Mouse (Mus musculus): ENCODE data around the gene Lyzl4. TPM values are rescaled to one million over a fixed set of nuclear protein-coding genes. Genes with fewer than 3 reads are reported as not detected.

The Lyzl4 gene
- 0.32 TPM in 1 of 2 replicates, not detected in the other for polyA plus RNA-seq (2012; rRNA removed)

DNA sequence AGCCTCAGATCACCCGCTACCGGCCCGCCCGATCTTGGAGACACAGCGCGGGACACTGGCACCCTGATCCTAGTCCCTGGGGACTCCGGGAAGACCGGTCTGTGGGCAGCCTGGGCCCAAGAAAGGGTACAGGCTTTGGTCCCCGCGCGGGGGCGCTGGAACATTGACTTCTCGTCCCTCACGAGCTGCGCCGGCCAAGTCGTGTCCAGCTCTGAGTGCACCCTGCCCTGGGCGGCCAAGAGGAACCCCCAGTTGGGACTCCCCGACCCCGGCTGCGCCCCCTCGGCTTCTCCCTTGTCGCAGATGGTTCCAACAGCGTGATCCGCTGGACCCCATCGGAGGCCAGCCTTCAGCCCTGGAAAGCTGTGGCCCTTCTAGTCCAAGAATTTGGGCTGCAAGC lies at the start of gene Lyzl4:
TSS of gene Lyzl4 (minus strand) at position 96 of the 400 bp plus-strand sequence.
- Histone ChIP-seq H3K4me3 (ENCODE audit: low read depth, low read length) (peak within 1 kb of the TSS; percentile 73), H3K27me3 (ENCODE audit: control insufficient read depth, insufficient read depth, low read length) (no peaks in the 10 kb centered on the region), H3K27ac (ENCODE audit: insufficient read depth, low read depth, low read length) (peak within 1 kb of the TSS; percentile 95), H3K36me3 (ENCODE audit: control insufficient read depth, insufficient read depth, low read length) (peaks cover 5% of the 10 kb centered on the region), H3K4me1 (ENCODE audit: control insufficient read depth, insufficient read depth, insufficient read length, low read length) (peaks cover 16% of the 10 kb centered on the region)
- WGBS: under 1% methylated on average over 26 of the region's 26 CpGs
- TF ChIP-seq POLR2A (IDR thresholded peaks at IDR 0.05; ENCODE audit: low read depth, low read length) (no peak), CTCF (IDR thresholded peaks at IDR 0.05; ENCODE audit: extremely low read depth, insufficient read length, insufficient replicate concordance, low read depth, low read length) (peak; percentile 61)

DNA sequence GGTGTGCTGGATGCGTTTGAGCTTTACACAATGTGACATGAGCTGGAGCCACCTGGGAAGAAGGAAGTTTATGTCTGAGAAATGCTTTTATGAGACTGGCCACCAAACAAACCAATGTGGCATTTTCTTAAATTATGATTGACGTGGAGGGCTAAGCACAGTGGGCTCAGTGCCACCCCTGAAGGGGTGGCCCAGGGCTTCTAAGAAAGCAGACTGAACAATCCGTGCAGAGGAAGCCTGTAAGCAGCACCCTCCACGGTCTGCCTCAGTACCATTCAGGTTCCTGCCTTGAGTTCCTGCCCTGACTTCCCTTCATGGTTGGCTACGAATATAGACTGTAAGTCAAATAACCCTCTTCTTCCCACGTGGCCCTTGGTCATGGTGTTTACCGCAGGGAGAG lies 48.8 kb upstream of the Lyzl4 start:
- Histone ChIP-seq H3K27ac (ENCODE audit: insufficient read depth, low read depth, low read length) (no peak overlapping the region), H3K4me1 (ENCODE audit: control insufficient read depth, insufficient read depth, insufficient read length, low read length) (no peaks in the 10 kb centered on the region), H3K4me3 (ENCODE audit: low read depth, low read length) (no peak overlapping the region), H3K27me3 (ENCODE audit: control insufficient read depth, insufficient read depth, low read length) (no peaks in the 10 kb centered on the region), H3K36me3 (ENCODE audit: control insufficient read depth, insufficient read depth, low read length) (peaks cover 25% of the 10 kb centered on the region)
- WGBS: 90% methylated on average over 7 of the region's 7 CpGs
- TF ChIP-seq CTCF (IDR thresholded peaks at IDR 0.05; ENCODE audit: extremely low read depth, insufficient read length, insufficient replicate concordance, low read depth, low read length) (no peak), POLR2A (IDR thresholded peaks at IDR 0.05; ENCODE audit: low read depth, low read length) (no peak)

DNA sequence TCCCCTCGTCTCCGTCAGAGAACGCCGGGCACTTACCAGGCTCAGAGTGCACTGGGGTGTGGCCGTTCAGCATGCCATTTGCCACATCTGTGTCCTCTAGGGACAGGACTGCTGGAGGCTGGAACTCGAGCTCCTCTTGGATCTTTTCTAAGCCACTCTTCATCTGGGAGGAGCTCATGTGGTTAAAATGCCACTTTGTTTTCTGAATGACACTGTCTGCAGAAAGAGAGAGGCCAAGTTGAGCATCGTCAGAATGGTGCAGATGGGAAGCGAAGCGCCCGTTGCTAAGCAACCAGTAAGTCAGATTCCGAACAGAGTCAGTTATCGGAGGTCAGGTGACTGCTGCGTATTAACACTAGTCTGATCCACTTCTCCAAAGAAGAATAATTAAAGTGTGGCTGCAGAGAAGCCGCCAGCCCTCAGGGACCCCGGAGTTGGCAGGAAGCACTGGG lies 48.3 kb upstream of the Lyzl4 start:
- WGBS: 85% methylated on average over 15 of the region's 15 CpGs
- no peak overlapping the region for H3K27ac ChIP-seq (ENCODE audit: insufficient read depth, low read depth, low read length)
- H3K4me1 ChIP-seq (ENCODE audit: control insufficient read depth, insufficient read depth, insufficient read length, low read length): no peaks in the 10 kb centered on the region
- H3K36me3 ChIP-seq (ENCODE audit: control insufficient read depth, insufficient read depth, low read length): peaks cover 29% of the 10 kb centered on the region
- H3K4me3 ChIP-seq (ENCODE audit: low read depth, low read length): no peak overlapping the region
- TF ChIP-seq CTCF (IDR thresholded peaks at IDR 0.05; ENCODE audit: extremely low read depth, insufficient read length, insufficient replicate concordance, low read depth, low read length) (no peak), POLR2A (IDR thresholded peaks at IDR 0.05; ENCODE audit: low read depth, low read length) (no peak)
- H3K27me3 ChIP-seq (ENCODE audit: control insufficient read depth, insufficient read depth, low read length): no peaks in the 10 kb centered on the region

DNA sequence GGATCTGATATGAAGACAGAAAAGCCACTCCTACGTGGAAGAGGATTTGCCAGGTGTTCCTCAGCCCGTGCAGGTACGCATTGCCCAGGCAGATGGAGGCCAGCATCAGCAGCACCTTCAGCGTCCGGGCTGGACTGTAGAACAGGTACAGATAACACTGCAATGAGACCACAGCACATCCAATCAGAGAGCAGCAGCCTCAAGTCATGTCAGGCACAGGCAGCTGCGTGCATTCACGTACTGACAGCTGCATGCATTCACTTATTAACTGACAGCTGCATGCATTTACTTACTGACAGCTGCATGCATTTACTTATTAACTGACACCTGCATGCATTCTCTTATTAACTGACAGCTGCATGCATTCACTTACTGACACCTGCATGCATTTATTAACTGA lies 42.8 kb upstream of the Lyzl4 start:
- WGBS: 49% methylated on average over 7 of the region's 7 CpGs

DNA sequence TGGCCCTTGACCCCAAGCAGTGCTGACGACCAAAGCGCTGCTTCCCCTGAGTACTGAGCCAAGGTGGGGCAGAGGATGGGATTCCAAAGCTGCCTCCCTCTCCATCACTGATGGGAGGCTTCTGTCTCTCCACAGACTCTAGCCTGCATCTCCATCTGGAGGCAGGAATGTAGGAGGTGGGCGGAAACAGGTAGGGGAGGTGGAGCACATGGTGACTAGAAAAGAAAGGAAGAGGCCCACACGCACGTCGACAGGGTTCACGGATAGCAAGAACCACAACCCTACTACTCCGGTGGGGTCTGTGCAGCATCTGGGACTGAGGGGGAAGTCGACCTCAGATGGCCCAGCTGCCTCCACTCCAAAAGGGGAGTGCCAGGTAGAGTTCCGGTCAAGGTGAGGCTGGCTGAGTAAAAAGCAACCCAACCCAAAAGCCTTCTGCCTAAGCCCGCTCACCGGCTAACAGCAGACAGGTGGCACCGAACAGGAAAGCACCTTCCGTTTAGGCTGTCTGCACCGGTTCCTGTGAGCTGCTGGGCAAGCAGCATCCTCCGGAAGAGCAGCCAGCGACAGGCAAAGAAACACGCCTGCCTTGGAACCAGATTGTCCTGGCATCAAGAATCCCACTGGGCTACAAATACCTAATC lies 40.3 kb upstream of the Lyzl4 start:
- H3K27me3 ChIP-seq (ENCODE audit: control insufficient read depth, insufficient read depth, low read length): no peaks in the 10 kb centered on the region
- H3K4me3 ChIP-seq (ENCODE audit: low read depth, low read length): no peak overlapping the region
- H3K36me3 ChIP-seq (ENCODE audit: control insufficient read depth, insufficient read depth, low read length): peaks cover 20% of the 10 kb centered on the region
- TF ChIP-seq POLR2A (IDR thresholded peaks at IDR 0.05; ENCODE audit: low read depth, low read length): no peak
- no peak for TF ChIP-seq CTCF (IDR thresholded peaks at IDR 0.05; ENCODE audit: extremely low read depth, insufficient read length, insufficient replicate concordance, low read depth, low read length)
- WGBS: 76% methylated on average over 18 of the region's 18 CpGs
- H3K27ac ChIP-seq (ENCODE audit: insufficient read depth, low read depth, low read length): no peak overlapping the region
- peaks cover 11% of the 10 kb centered on the region; the same call in 1 of the 2 replicates for H3K4me1 ChIP-seq (ENCODE audit: control insufficient read depth, insufficient read depth, insufficient read length, low read length)

More for the DNA sequence above, 42.8 kb upstream of the Lyzl4 start:
- peaks cover 4% of the 10 kb centered on the region; the same call in 1 of the 2 replicates for H3K4me1 ChIP-seq (ENCODE audit: control insufficient read depth, insufficient read depth, insufficient read length, low read length)
- H3K27ac ChIP-seq (ENCODE audit: insufficient read depth, low read depth, low read length): no peak overlapping the region
- no peak for TF ChIP-seq CTCF (IDR thresholded peaks at IDR 0.05; ENCODE audit: extremely low read depth, insufficient read length, insufficient replicate concordance, low read depth, low read length)
- no peak for TF ChIP-seq POLR2A (IDR thresholded peaks at IDR 0.05; ENCODE audit: low read depth, low read length)
- H3K27me3 ChIP-seq (ENCODE audit: control insufficient read depth, insufficient read depth, low read length): no peaks in the 10 kb centered on the region
- peaks cover 32% of the 10 kb centered on the region for H3K36me3 ChIP-seq (ENCODE audit: control insufficient read depth, insufficient read depth, low read length)
- H3K4me3 ChIP-seq (ENCODE audit: low read depth, low read length): no peak overlapping the region

DNA sequence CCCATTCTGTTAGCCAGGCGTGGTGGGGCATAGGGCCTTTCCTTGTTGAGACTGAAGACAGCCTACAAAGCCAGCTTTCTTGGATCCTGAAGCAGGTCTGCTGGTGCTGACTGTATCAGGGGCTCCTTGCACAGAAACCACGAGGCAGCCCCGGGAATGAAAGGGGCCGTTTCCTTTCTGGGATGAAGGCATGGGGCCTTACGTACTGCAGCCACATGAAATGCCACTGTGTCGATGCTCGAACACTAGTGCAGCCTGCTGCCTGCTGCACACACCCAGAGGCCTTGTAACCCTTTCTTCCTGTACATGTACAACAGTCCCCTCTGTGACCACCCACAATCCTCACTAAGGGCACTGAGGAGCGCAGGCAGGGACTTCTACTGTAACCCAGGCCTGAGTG lies 39.3 kb upstream of the Lyzl4 start:
- H3K4me1 ChIP-seq (ENCODE audit: control insufficient read depth, insufficient read depth, insufficient read length, low read length): peaks cover 13% of the 10 kb centered on the region; the same call in 1 of the 2 replicates
- TF ChIP-seq CTCF (IDR thresholded peaks at IDR 0.05; ENCODE audit: extremely low read depth, insufficient read length, insufficient replicate concordance, low read depth, low read length): no peak
- TF ChIP-seq POLR2A (IDR thresholded peaks at IDR 0.05; ENCODE audit: low read depth, low read length): no peak
- WGBS: 87% methylated on average over 8 of the region's 8 CpGs
- no peak overlapping the region for H3K4me3 ChIP-seq (ENCODE audit: low read depth, low read length)
- H3K36me3 ChIP-seq (ENCODE audit: control insufficient read depth, insufficient read depth, low read length): peaks cover 18% of the 10 kb centered on the region
- no peak overlapping the region for H3K27ac ChIP-seq (ENCODE audit: insufficient read depth, low read depth, low read length)
- no peaks in the 10 kb centered on the region for H3K27me3 ChIP-seq (ENCODE audit: control insufficient read depth, insufficient read depth, low read length)

DNA sequence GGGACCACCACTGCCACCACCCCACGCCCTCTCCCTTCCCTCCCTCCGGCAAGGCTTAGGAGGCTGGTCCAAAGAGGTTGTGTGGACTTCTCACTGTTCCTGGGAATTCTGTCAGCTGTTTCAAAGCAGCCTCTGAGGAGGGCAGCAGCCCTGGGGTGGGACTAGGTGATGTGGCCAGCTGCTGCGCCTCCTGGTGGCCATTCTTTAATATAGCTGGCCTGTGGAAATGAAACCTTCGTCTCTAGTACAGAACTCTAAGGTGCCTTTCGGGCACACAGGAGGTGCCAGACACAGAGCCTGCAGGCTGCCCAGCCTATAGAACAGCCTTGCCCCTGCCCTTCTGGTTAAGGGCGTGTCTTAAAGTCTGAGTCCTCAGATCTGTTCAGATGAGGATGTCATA lies 37.7 kb upstream of the Lyzl4 start:
- TF ChIP-seq CTCF (IDR thresholded peaks at IDR 0.05; ENCODE audit: extremely low read depth, insufficient read length, insufficient replicate concordance, low read depth, low read length): peak; percentile 81; the same call in 1 of the 2 replicates
- no peak for TF ChIP-seq POLR2A (IDR thresholded peaks at IDR 0.05; ENCODE audit: low read depth, low read length)
- Histone ChIP-seq H3K27me3 (ENCODE audit: control insufficient read depth, insufficient read depth, low read length) (no peaks in the 10 kb centered on the region), H3K36me3 (ENCODE audit: control insufficient read depth, insufficient read depth, low read length) (peaks cover 8% of the 10 kb centered on the region), H3K27ac (ENCODE audit: insufficient read depth, low read depth, low read length) (no peak overlapping the region), H3K4me3 (ENCODE audit: low read depth, low read length) (no peak overlapping the region), H3K4me1 (ENCODE audit: control insufficient read depth, insufficient read depth, insufficient read length, low read length) (peaks cover 13% of the 10 kb centered on the region; the same call in 1 of the 2 replicates)
- WGBS: 17% methylated on average over 6 of the region's 6 CpGs
